Mouse (Mus musculus) adrenal gland, postnatal 25 days (tissue): Measurements from ENCODE around the gene 1600002K03Rik. TPM values are rescaled to one million over a fixed set of nuclear protein-coding genes. Genes with fewer than 3 reads are reported as not detected.

Source experiments
- DNase-seq: peaks from one replicate; pipeline ENCODE4 v3.0.0; 2021; ENCODE audit warnings: mixed read lengths
- long read RNA-seq: library from polyadenylated mRNA; stranded (forward); transcript quantifications from one replicate; pipeline ENCODE4 v2.0.0, GENCODE M21; 2021
- total RNA-seq: library from RNA; stranded (reverse); gene quantifications from 2 replicates; pipeline ENCODE4 v1.2.3, GENCODE M21; 2021

Gene 1600002K03Rik
- total RNA-seq, result 15.6 and 16.7 TPM in 2 replicates
- long read RNA-seq, partial matches to known transcripts, result 0 of 3 reads
- long read RNA-seq, other reads (novel, unspliced or antisense), result 0 of 3 reads

GRCm38 (mm10) chr10:80172527-80173292 lies at the start of gene 1600002K03Rik:
1600002K03Rik (plus strand) TSS chr10:80172944.
- peak; percentile 85 for DNase-seq

- no peak for DNase-seq
Observed at GRCm38 (mm10) chr10:80123932-80124562, 48.7 kb upstream of the 1600002K03Rik start.

GRCm38 (mm10) chr10:80127920-80128319 lies 44.8 kb upstream of the 1600002K03Rik start:
- DNase-seq, result no peak

- DNase-seq, result no peak
Observed at GRCm38 (mm10) chr10:80129846-80130245, 42.9 kb upstream of the 1600002K03Rik start.

- no peak for DNase-seq
Observed at GRCm38 (mm10) chr10:80130403-80131031, 42.2 kb upstream of the 1600002K03Rik start.

GRCm38 (mm10) chr10:80131316-80131951 lies 41.3 kb upstream of the 1600002K03Rik start:
- peak; percentile 71 for DNase-seq

- DNase-seq, result no peak
Observed at GRCm38 (mm10) chr10:80131952-80132350, 40.8 kb upstream of the 1600002K03Rik start.

- DNase-seq, result no peak
Observed at GRCm38 (mm10) chr10:80133226-80133849, 39.4 kb upstream of the 1600002K03Rik start.

GRCm38 (mm10) chr10:80134421-80134820 lies 38.3 kb upstream of the 1600002K03Rik start:
- no peak for DNase-seq

GRCm38 (mm10) chr10:80135161-80135560 lies 37.6 kb upstream of the 1600002K03Rik start:
- DNase-seq, result no peak

GRCm38 (mm10) chr10:80135641-80136040 lies 37.1 kb upstream of the 1600002K03Rik start:
- DNase-seq, result no peak

GRCm38 (mm10) chr10:80136179-80136951 lies 36.4 kb upstream of the 1600002K03Rik start:
- no peak for DNase-seq

GRCm38 (mm10) chr10:80136952-80137625 lies 35.7 kb upstream of the 1600002K03Rik start:
- DNase-seq, result no peak

- no peak for DNase-seq
Observed at GRCm38 (mm10) chr10:80137626-80138552, 34.9 kb upstream of the 1600002K03Rik start.

- DNase-seq, result peak; percentile 76
Observed at GRCm38 (mm10) chr10:80138553-80139438, 33.9 kb upstream of the 1600002K03Rik start, which contains the start of gene Atp5d. Atp5d (plus strand) TSS chr10:80138632.

GRCm38 (mm10) chr10:80139439-80139775 lies 33.3 kb upstream of the 1600002K03Rik start:
- no peak for DNase-seq

- no peak for DNase-seq
Observed at GRCm38 (mm10) chr10:80139975-80140665, 32.6 kb upstream of the 1600002K03Rik start.

GRCm38 (mm10) chr10:80140666-80141035 lies 32.1 kb upstream of the 1600002K03Rik start, which contains the start of gene Cbarp:
Cbarp (minus strand) TSS chr10:80140835.
- DNase-seq, result no peak
